Mouse (Mus musculus) limb, embryonic 14.5 days (tissue): Measurements from ENCODE around the gene Coa5. TPM values are rescaled to one million over a fixed set of nuclear protein-coding genes. Genes with fewer than 3 reads are reported as not detected.

Experiments
- ATAC-seq: fragments of 200-750 bp; cut with Nextera tagmentation; 2 replicates; pipeline ENCODE4 v1.8.0; 2017; ENCODE audit warnings: low read depth, moderate number of reproducible peaks, moderate TSS enrichment; ENCODE audit not compliant: low FRiP score
- DNase-seq: peaks from one replicate; pipeline ENCODE4 v3.0.0-alpha.2; 2015; ENCODE audit warnings: low spot score
- H3K27ac ChIP-seq: fragments of 300-500 bp; sonication (generic); replicated peaks from 2 replicates; pipeline ENCODE4 v1.5.1; 2014; ENCODE audit warnings: low read depth, mild to moderate bottlenecking, low read length, moderate library complexity, mixed read lengths
- H3K27me3 ChIP-seq: fragments of 300-500 bp; sonication (generic); 2 replicates; pipeline ENCODE4 v1.6.1; 2014; ENCODE audit warnings: low read length, mixed read lengths; ENCODE audit not compliant: control insufficient read depth, insufficient read depth
- H3K36me3 ChIP-seq: fragments of 300-500 bp; sonication (generic); 2 replicates; pipeline ENCODE4 v1.6.1; 2014; ENCODE audit warnings: mild to moderate bottlenecking, low read length, moderate library complexity, mixed read lengths; ENCODE audit not compliant: control insufficient read depth, insufficient read depth
- H3K4me1 ChIP-seq: fragments of 300-500 bp; sonication (generic); 2 replicates; pipeline ENCODE4 v1.6.1; 2014; ENCODE audit warnings: antibody characterized with exemption, low read length, mixed read lengths; ENCODE audit not compliant: control insufficient read depth, insufficient read depth
- H3K4me2 ChIP-seq: fragments of 300-500 bp; sonication (generic); replicated peaks from 2 replicates; pipeline ENCODE4 v1.6.1; 2014; ENCODE audit warnings: low read depth, mild to moderate bottlenecking, low read length, moderate library complexity; ENCODE audit not compliant: severe bottlenecking
- H3K4me3 ChIP-seq: fragments of 300-500 bp; sonication (generic); replicated peaks from 2 replicates; pipeline ENCODE4 v1.5.1; 2014; ENCODE audit warnings: low read length
- H3K9ac ChIP-seq: fragments of 300-500 bp; sonication (generic); 2 replicates; pipeline ENCODE4 v1.6.1; 2014; ENCODE audit warnings: mild to moderate bottlenecking, low read depth, low read length, moderate library complexity; ENCODE audit not compliant: severe bottlenecking
- H3K9me3 ChIP-seq: fragments of 300-500 bp; sonication (generic); 2 replicates; pipeline ENCODE4 v1.6.1; 2016; ENCODE audit warnings: low read length; ENCODE audit not compliant: control insufficient read depth
- POLR2A ChIP-seq: fragments of 200-500 bp; IDR thresholded peaks from 2 replicates; pipeline ENCODE4 v1.8.0; 2012; ENCODE audit warnings: inconsistent platforms, mild to moderate bottlenecking, moderate library complexity, borderline replicate concordance; ENCODE audit not compliant: insufficient read depth, insufficient read length; ENCODE audit errors: extremely low read depth
- WGBS: fragments of 180-500 bp; shearing (Covaris S2); extraction: QIAGEN DNeasy Blood & Tissue Kit; methylation state at CpG from one replicate; pipeline ENCODE4 v1.1.7; 2014; 5-methylcytosine and 5-hydroxymethylcytosine counted together
- polyA plus RNA-seq, 2 experiments: library from polyadenylated mRNA; depleted of rRNA in 1 of 2; stranded (reverse) in 1 of 2; unstranded in 1 of 2; fragments of >200 nt; fragmentation: Nextera tagmentation in 1 of 2; extraction: Ambion mirVana in 1 of 2; gene quantifications; 2 replicates each; pipeline versions ENCODE4 v1.2.1 to v1.2.3; 2012 to 2014

Gene Coa5
- polyA plus RNA-seq, 2 experiments, result 42.9 to 50.9 TPM

DNA sequence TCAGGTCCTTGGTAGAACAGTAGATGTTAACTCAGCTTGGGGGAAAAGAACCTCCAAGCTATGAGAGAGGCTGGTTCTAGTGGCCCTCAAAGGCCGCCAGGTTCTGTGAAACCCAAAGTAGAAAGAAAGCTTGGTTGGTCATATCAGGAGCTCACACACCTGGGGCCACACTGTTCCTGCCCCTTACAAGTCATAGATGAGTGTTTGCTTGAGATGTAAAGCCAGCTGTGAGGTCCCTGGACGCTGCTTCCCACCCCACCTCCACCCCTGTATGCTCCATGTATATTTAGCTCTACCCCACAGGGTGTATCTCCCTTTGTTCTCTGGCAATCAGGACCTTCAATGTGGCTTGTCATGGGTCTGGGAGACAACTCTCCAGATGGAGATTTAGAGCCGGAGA is 21.2 kb downstream of the Coa5 start:
- no peak overlapping the region for H3K4me3 ChIP-seq
- H3K4me1 ChIP-seq, result no peaks in the 10 kb centered on the region; the same call in 1 of the 2 replicates
- H3K4me2 ChIP-seq, result no peak overlapping the region
- H3K9ac ChIP-seq, result no peak overlapping the region
- no peak for ATAC-seq
- H3K9me3 ChIP-seq, result no peaks in the 10 kb centered on the region
- TF ChIP-seq POLR2A, result no peak
- no peak overlapping the region for H3K27ac ChIP-seq
- no peaks in the 10 kb centered on the region for H3K27me3 ChIP-seq
- DNase-seq, result no peak
- H3K36me3 ChIP-seq, result no peaks in the 10 kb centered on the region
- WGBS, result 56% methylated on average over 3 of the region's 3 CpGs

GRCm38 (mm10) chr1:37408059-37408458 is 21.8 kb downstream of the Coa5 start:
- Histone ChIP-seq H3K9ac (no peak overlapping the region), H3K27ac (no peak overlapping the region), H3K27me3 (no peaks in the 10 kb centered on the region), H3K9me3 (no peaks in the 10 kb centered on the region), H3K4me3 (no peak overlapping the region), H3K4me1 (no peaks in the 10 kb centered on the region; the same call in 1 of the 2 replicates), H3K36me3 (no peaks in the 10 kb centered on the region), H3K4me2 (no peak overlapping the region)
- 66% methylated on average over 8 of the region's 8 CpGs for WGBS
- no peak for DNase-seq
- TF ChIP-seq POLR2A, result no peak
- ATAC-seq, result no peak

GRCm38 (mm10) chr1:37407228-37407627 is 22.7 kb downstream of the Coa5 start:
- H3K4me2 ChIP-seq, result no peak overlapping the region
- 77% methylated on average over 8 of the region's 8 CpGs for WGBS
- no peak overlapping the region for H3K4me3 ChIP-seq
- H3K9ac ChIP-seq, result no peak overlapping the region
- H3K27me3 ChIP-seq, result no peaks in the 10 kb centered on the region
- no peak overlapping the region for H3K27ac ChIP-seq
- H3K4me1 ChIP-seq, result no peaks in the 10 kb centered on the region; the same call in 1 of the 2 replicates
- H3K36me3 ChIP-seq, result 0 out of 2 replicates have a peak, but pooled peaks cover 2% of the 10 kb centered on the region
- no peak for DNase-seq
- no peaks in the 10 kb centered on the region for H3K9me3 ChIP-seq
- no peak for ATAC-seq
- no peak for TF ChIP-seq POLR2A

- Histone ChIP-seq H3K4me3 (no peak overlapping the region), H3K4me1 (no peaks in the 10 kb centered on the region; the same call in 1 of the 2 replicates), H3K4me2 (no peak overlapping the region), H3K9me3 (no peaks in the 10 kb centered on the region), H3K36me3 (peaks cover 8% of the 10 kb centered on the region; the same call in 1 of the 2 replicates), H3K9ac (no peak overlapping the region), H3K27ac (no peak overlapping the region), H3K27me3 (no peaks in the 10 kb centered on the region)
- TF ChIP-seq POLR2A, result no peak
- ATAC-seq, result no peak
- WGBS, result 78% methylated on average over 2 of the region's 2 CpGs
- no peak for DNase-seq
Measured at GRCm38 (mm10) chr1:37405137-37405536, 24.8 kb downstream of the Coa5 start.

GRCm38 (mm10) chr1:37401687-37402086 is 28.2 kb downstream of the Coa5 start:
- H3K27me3 ChIP-seq, result no peaks in the 10 kb centered on the region
- H3K4me3 ChIP-seq, result no peak overlapping the region
- no peak for TF ChIP-seq POLR2A
- H3K9me3 ChIP-seq, result no peaks in the 10 kb centered on the region
- no peak overlapping the region for H3K27ac ChIP-seq
- peaks cover 22% of the 10 kb centered on the region for H3K36me3 ChIP-seq
- 57% methylated on average over 4 of the region's 4 CpGs for WGBS
- no peaks in the 10 kb centered on the region for H3K4me1 ChIP-seq
- DNase-seq, result peak; percentile 29
- H3K9ac ChIP-seq, result no peak overlapping the region
- ATAC-seq, result no peak
- H3K4me2 ChIP-seq, result no peak overlapping the region

DNA sequence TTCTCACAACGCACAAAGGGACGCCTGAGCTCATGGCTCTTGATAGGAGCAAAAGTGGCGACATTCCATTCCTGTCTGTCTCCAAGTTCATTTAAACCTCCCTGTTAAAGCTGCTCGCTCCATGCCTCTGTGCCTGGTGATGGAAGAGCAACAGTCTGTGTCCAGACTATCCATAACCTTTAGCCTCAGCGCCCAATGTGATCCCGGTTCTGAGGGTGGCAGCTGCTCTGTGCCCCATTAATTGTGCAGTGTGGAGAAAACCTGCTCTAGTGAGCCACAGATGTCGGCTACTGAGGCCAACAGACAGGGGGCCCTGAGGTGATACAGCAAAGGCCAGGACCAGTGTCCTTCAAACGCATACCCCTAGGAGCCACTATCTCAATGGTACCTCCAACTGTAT is 30.2 kb downstream of the Coa5 start:
- no peak for ATAC-seq
- WGBS, result 68% methylated on average over 8 of the region's 8 CpGs
- no peak for TF ChIP-seq POLR2A
- Histone ChIP-seq H3K27ac (no peak overlapping the region), H3K36me3 (peaks cover 27% of the 10 kb centered on the region), H3K27me3 (no peaks in the 10 kb centered on the region), H3K4me3 (no peak overlapping the region), H3K9me3 (no peaks in the 10 kb centered on the region), H3K4me1 (no peaks in the 10 kb centered on the region), H3K9ac (no peak overlapping the region), H3K4me2 (no peak overlapping the region)
- no peak for DNase-seq
